Mouse (Mus musculus): Measurements from ENCODE around the gene Cryba2.

GRCm38 (mm10) chr1:74897976-74898375 lies 5.0 kb upstream of the Cryba2 start:
- no peak for TF ChIP-seq FLI1 (IDR thresholded peaks at IDR 0.05; ENCODE audit: low read length)
- no peak for TF ChIP-seq GATA1 (IDR thresholded peaks at IDR 0.05; ENCODE audit: borderline replicate concordance, low read length)
